Mouse (Mus musculus): ENCODE results near the gene Noxa1. TPM values are rescaled to one million over a fixed set of nuclear protein-coding genes. Genes with fewer than 3 reads are reported as not detected.

The Noxa1 gene
- polyA plus RNA-seq, 1 experiment, result 15.5 TPM

DNA sequence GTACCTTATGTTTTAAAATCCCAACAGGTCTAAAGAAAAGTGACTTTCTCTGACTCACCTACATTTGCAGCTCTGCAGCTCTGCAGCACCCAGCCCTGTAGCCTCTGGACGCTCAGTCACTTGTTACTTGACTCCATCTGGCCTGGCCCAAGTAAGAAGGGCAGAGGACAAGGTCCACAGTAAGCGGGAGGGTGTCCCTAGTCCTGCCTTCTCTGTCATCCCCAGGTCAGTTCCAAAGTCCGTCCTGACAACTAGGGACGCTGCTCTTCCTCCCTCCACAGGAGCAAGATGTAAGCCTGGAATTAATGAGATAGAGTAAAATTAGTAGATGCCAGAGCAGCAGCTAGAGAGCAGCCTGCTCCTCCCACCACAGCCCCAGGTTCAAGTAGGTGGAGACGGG, 14.9 kb downstream of the Noxa1 start, which contains the start of gene Entpd8:
TSS of gene Entpd8 (plus strand) at position 229 of the 400 bp plus-strand sequence.
- peak within 1 kb of the TSS; percentile 99 for H3K27ac ChIP-seq (ENCODE audit: insufficient read depth, low read depth, low read length)
- 23% methylated on average over 5 of the region's 5 CpGs for WGBS
- no peak for TF ChIP-seq CTCF (IDR thresholded peaks at IDR 0.05; ENCODE audit: extremely low read depth, insufficient read length, insufficient replicate concordance, low read depth, low read length)
- peak; percentile 61; the same call in 1 of the 2 replicates for TF ChIP-seq POLR2A (IDR thresholded peaks at IDR 0.05; ENCODE audit: low read depth, low read length)
- H3K4me1 ChIP-seq (ENCODE audit: control insufficient read depth, insufficient read depth, insufficient read length, low read length), result peaks cover 32% of the 10 kb centered on the region
- peaks cover 21% of the 10 kb centered on the region for H3K36me3 ChIP-seq (ENCODE audit: control insufficient read depth, insufficient read depth, low read length)
- peak within 1 kb of the TSS; percentile 69 for H3K4me3 ChIP-seq (ENCODE audit: low read depth, low read length)
- H3K27me3 ChIP-seq (ENCODE audit: control insufficient read depth, insufficient read depth, low read length), result no peaks in the 10 kb centered on the region

DNA sequence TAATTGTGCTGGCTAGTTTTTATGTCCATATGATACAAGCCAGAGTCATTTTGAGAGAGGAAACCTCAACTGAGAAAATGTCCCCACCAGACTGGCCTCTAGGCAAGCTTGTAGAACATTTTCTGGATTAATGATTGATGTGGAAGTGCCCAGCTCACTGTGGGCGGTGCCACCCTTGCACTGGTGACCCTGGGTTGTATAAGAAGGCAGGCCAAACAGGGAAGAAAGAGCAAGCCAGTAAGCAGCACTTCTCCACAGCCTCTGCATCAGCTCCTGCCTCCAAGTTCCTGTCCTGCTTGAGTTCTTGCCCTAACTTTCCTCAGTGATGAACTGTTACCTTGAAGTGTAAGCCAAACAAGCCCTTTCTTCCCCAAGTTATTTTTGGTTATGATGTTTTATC, 16.0 kb downstream of the Noxa1 start:
- peak overlapping the region; percentile 95 for H3K27ac ChIP-seq (ENCODE audit: insufficient read depth, low read depth, low read length)
- H3K4me1 ChIP-seq (ENCODE audit: control insufficient read depth, insufficient read depth, insufficient read length, low read length), result peaks cover 21% of the 10 kb centered on the region
- H3K4me3 ChIP-seq (ENCODE audit: low read depth, low read length), result no peak overlapping the region
- TF ChIP-seq POLR2A (IDR thresholded peaks at IDR 0.05; ENCODE audit: low read depth, low read length) (peak; percentile 83; the same call in 1 of the 2 replicates), CTCF (IDR thresholded peaks at IDR 0.05; ENCODE audit: extremely low read depth, insufficient read length, insufficient replicate concordance, low read depth, low read length) (no peak)
- H3K27me3 ChIP-seq (ENCODE audit: control insufficient read depth, insufficient read depth, low read length), result no peaks in the 10 kb centered on the region
- peaks cover 12% of the 10 kb centered on the region for H3K36me3 ChIP-seq (ENCODE audit: control insufficient read depth, insufficient read depth, low read length)
- WGBS, result 15% methylated on average over 1 of the region's 1 CpGs

- H3K27me3 ChIP-seq (ENCODE audit: control insufficient read depth, insufficient read depth, low read length), result no peaks in the 10 kb centered on the region
- peaks cover 7% of the 10 kb centered on the region for H3K36me3 ChIP-seq (ENCODE audit: control insufficient read depth, insufficient read depth, low read length)
- no peak overlapping the region for H3K27ac ChIP-seq (ENCODE audit: insufficient read depth, low read depth, low read length)
- H3K4me1 ChIP-seq (ENCODE audit: control insufficient read depth, insufficient read depth, insufficient read length, low read length), result no peaks in the 10 kb centered on the region; the same call in 1 of the 2 replicates
- no peak overlapping the region for H3K4me3 ChIP-seq (ENCODE audit: low read depth, low read length)
- 60% methylated on average over 4 of the region's 4 CpGs for WGBS
- TF ChIP-seq CTCF (IDR thresholded peaks at IDR 0.05; ENCODE audit: extremely low read depth, insufficient read length, insufficient replicate concordance, low read depth, low read length) (no peak), POLR2A (IDR thresholded peaks at IDR 0.05; ENCODE audit: low read depth, low read length) (no peak)
These were observed 19.4 kb downstream of the Noxa1 start for GRCm38 (mm10) chr2:25075506-25075905.

DNA sequence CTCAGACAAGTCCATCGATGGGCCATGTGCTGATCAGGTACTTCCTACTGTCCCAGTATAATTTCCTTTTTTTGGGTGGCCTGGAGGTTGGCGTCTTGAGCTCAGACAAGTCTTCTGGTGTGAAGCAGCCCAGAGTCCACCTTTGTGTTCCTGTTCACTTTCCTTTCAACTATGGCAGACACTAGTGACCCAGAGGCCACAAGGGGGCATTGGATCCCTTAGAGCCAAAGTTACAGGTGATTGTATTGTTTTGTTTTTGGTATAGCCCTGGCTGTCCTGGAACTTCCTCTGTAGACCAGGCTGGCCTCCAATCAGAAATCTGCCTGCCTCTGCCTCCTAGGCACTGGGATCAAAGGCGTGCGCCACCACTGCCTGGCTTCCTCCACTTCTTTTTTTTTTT, 22.6 kb downstream of the Noxa1 start:
- H3K36me3 ChIP-seq (ENCODE audit: control insufficient read depth, insufficient read depth, low read length), result peaks cover 8% of the 10 kb centered on the region
- no peaks in the 10 kb centered on the region; the same call in 1 of the 2 replicates for H3K4me1 ChIP-seq (ENCODE audit: control insufficient read depth, insufficient read depth, insufficient read length, low read length)
- no peak overlapping the region for H3K27ac ChIP-seq (ENCODE audit: insufficient read depth, low read depth, low read length)
- H3K27me3 ChIP-seq (ENCODE audit: control insufficient read depth, insufficient read depth, low read length), result no peaks in the 10 kb centered on the region
- 94% methylated on average over 4 of the region's 4 CpGs for WGBS
- no peak overlapping the region for H3K4me3 ChIP-seq (ENCODE audit: low read depth, low read length)
- no peak for TF ChIP-seq CTCF (IDR thresholded peaks at IDR 0.05; ENCODE audit: extremely low read depth, insufficient read length, insufficient replicate concordance, low read depth, low read length)
- TF ChIP-seq POLR2A (IDR thresholded peaks at IDR 0.05; ENCODE audit: low read depth, low read length), result no peak

- peaks cover 8% of the 10 kb centered on the region for H3K36me3 ChIP-seq (ENCODE audit: control insufficient read depth, insufficient read depth, low read length)
- TF ChIP-seq POLR2A (IDR thresholded peaks at IDR 0.05; ENCODE audit: low read depth, low read length) (no peak), CTCF (IDR thresholded peaks at IDR 0.05; ENCODE audit: extremely low read depth, insufficient read length, insufficient replicate concordance, low read depth, low read length) (no peak)
- no peak overlapping the region for H3K4me3 ChIP-seq (ENCODE audit: low read depth, low read length)
- H3K27me3 ChIP-seq (ENCODE audit: control insufficient read depth, insufficient read depth, low read length), result no peaks in the 10 kb centered on the region
- H3K4me1 ChIP-seq (ENCODE audit: control insufficient read depth, insufficient read depth, insufficient read length, low read length), result no peaks in the 10 kb centered on the region
- 39% methylated on average over 4 of the region's 4 CpGs for WGBS
- no peak overlapping the region for H3K27ac ChIP-seq (ENCODE audit: insufficient read depth, low read depth, low read length)
These were observed 25.4 kb downstream of the Noxa1 start for GRCm38 (mm10) chr2:25069537-25069936.

- Histone ChIP-seq H3K4me3 (ENCODE audit: low read depth, low read length) (no peak overlapping the region), H3K27ac (ENCODE audit: insufficient read depth, low read depth, low read length) (no peak overlapping the region), H3K36me3 (ENCODE audit: control insufficient read depth, insufficient read depth, low read length) (peaks cover 7% of the 10 kb centered on the region), H3K4me1 (ENCODE audit: control insufficient read depth, insufficient read depth, insufficient read length, low read length) (no peaks in the 10 kb centered on the region), H3K27me3 (ENCODE audit: control insufficient read depth, insufficient read depth, low read length) (no peaks in the 10 kb centered on the region)
- WGBS, result 84% methylated on average over 4 of the region's 4 CpGs
- no peak for TF ChIP-seq CTCF (IDR thresholded peaks at IDR 0.05; ENCODE audit: extremely low read depth, insufficient read length, insufficient replicate concordance, low read depth, low read length)
- no peak for TF ChIP-seq POLR2A (IDR thresholded peaks at IDR 0.05; ENCODE audit: low read depth, low read length)
These were observed 28.4 kb downstream of the Noxa1 start for GRCm38 (mm10) chr2:25066552-25066951.

GRCm38 (mm10) chr2:25065537-25065936, 29.4 kb downstream of the Noxa1 start:
- H3K36me3 ChIP-seq (ENCODE audit: control insufficient read depth, insufficient read depth, low read length), result peaks cover 4% of the 10 kb centered on the region
- no peaks in the 10 kb centered on the region for H3K27me3 ChIP-seq (ENCODE audit: control insufficient read depth, insufficient read depth, low read length)
- no peak for TF ChIP-seq CTCF (IDR thresholded peaks at IDR 0.05; ENCODE audit: extremely low read depth, insufficient read length, insufficient replicate concordance, low read depth, low read length)
- no peak for TF ChIP-seq POLR2A (IDR thresholded peaks at IDR 0.05; ENCODE audit: low read depth, low read length)
- H3K27ac ChIP-seq (ENCODE audit: insufficient read depth, low read depth, low read length), result no peak overlapping the region
- no peaks in the 10 kb centered on the region for H3K4me1 ChIP-seq (ENCODE audit: control insufficient read depth, insufficient read depth, insufficient read length, low read length)
- H3K4me3 ChIP-seq (ENCODE audit: low read depth, low read length), result no peak overlapping the region
